Mouse (Mus musculus) T-helper 2 cell (primary cell): Measurements from ENCODE around the gene Akap8.

Experiments
- in situ Hi-C: fragments of 300-600 bp; cut with MboI, MseI; formaldehyde crosslinking; loops from one replicate; pipeline ENCODE4 v1.15.1; 2025; ENCODE audit warnings: high pct_unique_total_duplicates

The Akap8 gene

GRCm38 (mm10) chr17:32320597-32321389 lies at the start of gene Akap8:
TSS of gene Akap8 (minus strand) at chr17:32321238.
- in situ Hi-C loops = no loop called here

GRCm38 (mm10) chr17:32368991-32369578 lies 48.0 kb upstream of the Akap8 start:
- in situ Hi-C loops = no loop called here

GRCm38 (mm10) chr17:32367706-32368105 lies 46.7 kb upstream of the Akap8 start:
- in situ Hi-C loops = no loop called here

- in situ Hi-C loops = no loop called here
These were observed 44.3 kb upstream of the Akap8 start for GRCm38 (mm10) chr17:32365296-32365695.

- in situ Hi-C loops = no loop called here
These were observed 43.8 kb upstream of the Akap8 start for GRCm38 (mm10) chr17:32364850-32365249.

GRCm38 (mm10) chr17:32364331-32364730 lies 43.3 kb upstream of the Akap8 start:
- in situ Hi-C loops = no loop called here

GRCm38 (mm10) chr17:32363821-32364301 lies 42.8 kb upstream of the Akap8 start:
- in situ Hi-C loops = no loop called here

GRCm38 (mm10) chr17:32362686-32363085 lies 41.6 kb upstream of the Akap8 start:
- in situ Hi-C loops = no loop called here

- in situ Hi-C loops = no loop called here
These were observed 38.9 kb upstream of the Akap8 start for GRCm38 (mm10) chr17:32359928-32360327.

- in situ Hi-C loops = no loop called here
These were observed 37.9 kb upstream of the Akap8 start for GRCm38 (mm10) chr17:32358943-32359340.

- in situ Hi-C loops = no loop called here
These were observed 37.3 kb upstream of the Akap8 start for GRCm38 (mm10) chr17:32358192-32358942.

- in situ Hi-C loops = no loop called here
These were observed 36.0 kb upstream of the Akap8 start for GRCm38 (mm10) chr17:32356766-32357760.

GRCm38 (mm10) chr17:32356281-32356680 lies 35.2 kb upstream of the Akap8 start:
- in situ Hi-C loops = no loop called here

GRCm38 (mm10) chr17:32355031-32355430 lies 34.0 kb upstream of the Akap8 start:
- in situ Hi-C loops = no loop called here

GRCm38 (mm10) chr17:32354211-32354610 lies 33.2 kb upstream of the Akap8 start:
- in situ Hi-C loops = loop anchor here (5.0 kb wide), 1 partner anchor 138 kb away; no protein-coding TSS in a partner anchor

GRCm38 (mm10) chr17:32353696-32354095 lies 32.7 kb upstream of the Akap8 start:
- in situ Hi-C loops = loop anchor here (5.0 kb wide), 1 partner anchor 139 kb away; no protein-coding TSS in a partner anchor

- in situ Hi-C loops = loop anchor here (5.0 kb wide), 1 partner anchor 141 kb away; no protein-coding TSS in a partner anchor
These were observed 30.7 kb upstream of the Akap8 start for GRCm38 (mm10) chr17:32351726-32352125.

- in situ Hi-C loops = loop anchor here (5.0 kb wide), 1 partner anchor 141 kb away; no protein-coding TSS in a partner anchor
These were observed 30.2 kb upstream of the Akap8 start for GRCm38 (mm10) chr17:32351269-32351668.

GRCm38 (mm10) chr17:32350382-32350983 lies 29.4 kb upstream of the Akap8 start, which contains the start of gene Akap8l:
TSS of gene Akap8l (minus strand) at chr17:32350607.
- in situ Hi-C loops = loop anchor here (5.0 kb wide), 1 partner anchor 142 kb away; no protein-coding TSS in a partner anchor

GRCm38 (mm10) chr17:32349851-32350381 lies 28.9 kb upstream of the Akap8 start:
- in situ Hi-C loops = loop anchor here (5.0 kb wide), 1 partner anchor 142 kb away; no protein-coding TSS in a partner anchor
